In genomic region chr13:48316747-48317146, GRCm38 (mm10) we compare ENCODE assay signal across 11 mouse cellular contexts. TPM values are rescaled to one million over a fixed set of nuclear protein-coding genes. Genes with fewer than 3 reads are reported as not detected.
DNase-seq lines count a peak whose midpoint lies in the region; ATAC-seq and TF ChIP-seq lines count a peak whose summit lies in the region.
"Had no signal": no experiment of that assay in that cellular context is flagged by ENCODE, and none has a peak within 500 bp of the region (broad histone marks: within the 10 kb centered on the region; RNA-seq: fewer than 3 reads in every experiment).

No protein-coding gene starts in this region.

- H3K4me2 ChIP-seq in kidney, postnatal 0 days (ENCODE audit: low read length), result no peak overlapping the region
- H3K4me2 ChIP-seq in embryonic facial prominence, embryonic 11.5 days (ENCODE audit: low read depth, low read length), result no peak overlapping the region
- H3K4me2 ChIP-seq in hindbrain, embryonic 12.5 days (replicated peaks), result no peak overlapping the region
- no peak overlapping the region for H3K4me2 ChIP-seq in neural tube, embryonic 13.5 days
- H3K4me2 ChIP-seq: limb, embryonic 13.5 days had no signal

- WGBS in kidney, postnatal 0 days, result 47% methylated on average over 9 of the region's 9 CpGs
- 19% methylated on average over 9 of the region's 9 CpGs for WGBS in embryonic facial prominence, embryonic 11.5 days
- 10% methylated on average over 9 of the region's 9 CpGs for WGBS in hindbrain, embryonic 12.5 days
- WGBS in neural tube, embryonic 13.5 days, result 19% methylated on average over 9 of the region's 9 CpGs

- TF ChIP-seq CTCF in kidney, postnatal 0 days (IDR thresholded peaks at IDR 0.05; ENCODE audit: low read depth), result no peak

- peak overlapping the region; percentile 50; the same call in 1 of the 2 replicates for H3K27ac ChIP-seq in kidney, postnatal 0 days
- no peak overlapping the region for H3K27ac ChIP-seq in embryonic facial prominence, embryonic 11.5 days (replicated peaks; ENCODE audit: low read depth, low read length)
- H3K27ac ChIP-seq in hindbrain, embryonic 12.5 days, result 0 out of 2 replicates have a peak overlapping the region, but pooled peaks have one; percentile 37
- peak overlapping the region; percentile 46; the same call in 1 of the 2 replicates for H3K27ac ChIP-seq in neural tube, embryonic 13.5 days (replicated peaks)
- H3K27ac ChIP-seq: limb, embryonic 13.5 days had no signal

- no peaks in the 10 kb centered on the region for H3K27me3 ChIP-seq in kidney, postnatal 0 days (ENCODE audit: insufficient read depth, low read length)
- H3K27me3 ChIP-seq in embryonic facial prominence, embryonic 11.5 days (ENCODE audit: control insufficient read depth, insufficient read depth, low read length), result no peaks in the 10 kb centered on the region
- peaks cover 5% of the 10 kb centered on the region; the same call in 1 of the 2 replicates for H3K27me3 ChIP-seq in hindbrain, embryonic 12.5 days
- H3K27me3 ChIP-seq in neural tube, embryonic 13.5 days, result no peaks in the 10 kb centered on the region

- no peaks in the 10 kb centered on the region for H3K36me3 ChIP-seq in kidney, postnatal 0 days (ENCODE audit: insufficient read depth, low read length)
- no peaks in the 10 kb centered on the region for H3K36me3 ChIP-seq in embryonic facial prominence, embryonic 11.5 days (replicated peaks; ENCODE audit: control insufficient read depth, insufficient read depth, low read depth, low read length)
- no peaks in the 10 kb centered on the region for H3K36me3 ChIP-seq in hindbrain, embryonic 12.5 days
- H3K36me3 ChIP-seq in neural tube, embryonic 13.5 days, result no peaks in the 10 kb centered on the region
- H3K36me3 ChIP-seq: limb, embryonic 13.5 days had no signal

- DNase-seq in kidney, postnatal 0 days (ENCODE audit: low spot score), result peak; percentile 34
- DNase-seq in kidney, postnatal 10 days, result no peak
- peak; percentile 27 for DNase-seq in embryonic facial prominence, embryonic 11.5 days (ENCODE audit: low spot score)
- DNase-seq in adrenal gland, postnatal 10 days, result no peak
- no peak for DNase-seq in lung, postnatal 25 days (ENCODE audit: low spot score)
- DNase-seq in thymus, postnatal 36 days, result no peak
- DNase-seq: cerebellum, postnatal 10 days; right cerebral cortex, postnatal 4 days had no signal

- no peak overlapping the region for H3K9ac ChIP-seq in kidney, postnatal 0 days (ENCODE audit: low read depth, low read length)
- H3K9ac ChIP-seq in embryonic facial prominence, embryonic 11.5 days (replicated peaks; ENCODE audit: low read length), result no peak overlapping the region
- H3K9ac ChIP-seq in hindbrain, embryonic 12.5 days, result no peak overlapping the region
- H3K9ac ChIP-seq in neural tube, embryonic 13.5 days, result no peak overlapping the region
- H3K9ac ChIP-seq: limb, embryonic 13.5 days had no signal

- no peaks in the 10 kb centered on the region for H3K9me3 ChIP-seq in kidney, postnatal 0 days (replicated peaks; ENCODE audit: low read length)
- H3K9me3 ChIP-seq in embryonic facial prominence, embryonic 11.5 days (replicated peaks; ENCODE audit: control insufficient read depth, low read length), result no peaks in the 10 kb centered on the region
- no peaks in the 10 kb centered on the region for H3K9me3 ChIP-seq in hindbrain, embryonic 12.5 days (replicated peaks)
- H3K9me3 ChIP-seq in neural tube, embryonic 13.5 days, result no peaks in the 10 kb centered on the region
- H3K9me3 ChIP-seq: limb, embryonic 13.5 days had no signal

- no peak; the same call in 1 of the 2 replicates for ATAC-seq in kidney, postnatal 0 days (replicated peaks; ENCODE audit: low FRiP score, low read depth)
- 0 out of 2 replicates have a peak, but pooled peaks have one; percentile 18 for ATAC-seq in embryonic facial prominence, embryonic 11.5 days (replicated peaks; ENCODE audit: insufficient number of reproducible peaks, low FRiP score, low TSS enrichment, low read depth)
- ATAC-seq in hindbrain, embryonic 12.5 days (ENCODE audit: low FRiP score), result peak; percentile 60
- no peak for ATAC-seq in neural tube, embryonic 13.5 days (ENCODE audit: low read depth)

- H3K4me3 ChIP-seq in kidney, postnatal 0 days (replicated peaks; ENCODE audit: low read depth, low read length), result no peak overlapping the region
- H3K4me3 ChIP-seq in embryonic facial prominence, embryonic 11.5 days (ENCODE audit: low read depth, low read length), result no peak overlapping the region
- H3K4me3 ChIP-seq in hindbrain, embryonic 12.5 days, result no peak overlapping the region
- no peak overlapping the region for H3K4me3 ChIP-seq in neural tube, embryonic 13.5 days
- H3K4me3 ChIP-seq: limb, embryonic 13.5 days had no signal

- H3K4me1 ChIP-seq in kidney, postnatal 0 days (replicated peaks; ENCODE audit: insufficient read depth, low read length), result no peaks in the 10 kb centered on the region; the same call in 1 of the 2 replicates
- no peaks in the 10 kb centered on the region for H3K4me1 ChIP-seq in embryonic facial prominence, embryonic 11.5 days (ENCODE audit: control insufficient read depth, insufficient read depth, low read length)
- peaks cover 14% of the 10 kb centered on the region for H3K4me1 ChIP-seq in hindbrain, embryonic 12.5 days
- H3K4me1 ChIP-seq in neural tube, embryonic 13.5 days (replicated peaks), result peaks cover 32% of the 10 kb centered on the region

RNA-seq across cellular contexts. Expression of gene Id4, which starts 55.7 kb away (rescaled TPM):
- 22.2 and 23.9 TPM in 2 replicates for polyA plus RNA-seq in kidney, postnatal 0 days (2015; fragmentation: Nextera tagmentation; extraction: Ambion mirVana)
- 19.9 and 22.1 TPM in 2 replicates for polyA plus RNA-seq in embryonic facial prominence, embryonic 11.5 days (2014; fragmentation: Nextera tagmentation; extraction: Ambion mirVana)
- 85.5 and 96.2 TPM in 2 replicates for polyA plus RNA-seq in hindbrain, embryonic 12.5 days (2016; fragmentation: Nextera tagmentation; extraction: Ambion mirVana)
- polyA plus RNA-seq in neural tube, embryonic 13.5 days (2015; fragmentation: Nextera tagmentation; extraction: Ambion mirVana), result 114 and 116 TPM in 2 replicates
- total RNA-seq in adrenal gland, postnatal 10 days (2021), result 1 to 10 TPM; 5.0 to 5.3 TPM

Comparison
In these comparisons a context has a peak if more than half of its experiments do, and no peak if none do; other contexts are left out.
1. DNase-seq: peak in kidney, postnatal 0 days (single experiment) and embryonic facial prominence, embryonic 11.5 days (single experiment); none in kidney, postnatal 10 days (single experiment), adrenal gland, postnatal 10 days (single experiment), lung, postnatal 25 days (single experiment) and thymus, postnatal 36 days (0 of 2).
2. ATAC-seq: peak in embryonic facial prominence, embryonic 11.5 days (single experiment) and hindbrain, embryonic 12.5 days (single experiment); none in kidney, postnatal 0 days (single experiment) and neural tube, embryonic 13.5 days (single experiment).